Mouse (Mus musculus): ENCODE measurements around the gene Cdk2ap2.
"Not testable (repeated sequence)": the region's sequence is repeated elsewhere in the genome, so short reads cannot be mapped to it uniquely, and the experiment has no call there.

The Cdk2ap2 gene

DNA sequence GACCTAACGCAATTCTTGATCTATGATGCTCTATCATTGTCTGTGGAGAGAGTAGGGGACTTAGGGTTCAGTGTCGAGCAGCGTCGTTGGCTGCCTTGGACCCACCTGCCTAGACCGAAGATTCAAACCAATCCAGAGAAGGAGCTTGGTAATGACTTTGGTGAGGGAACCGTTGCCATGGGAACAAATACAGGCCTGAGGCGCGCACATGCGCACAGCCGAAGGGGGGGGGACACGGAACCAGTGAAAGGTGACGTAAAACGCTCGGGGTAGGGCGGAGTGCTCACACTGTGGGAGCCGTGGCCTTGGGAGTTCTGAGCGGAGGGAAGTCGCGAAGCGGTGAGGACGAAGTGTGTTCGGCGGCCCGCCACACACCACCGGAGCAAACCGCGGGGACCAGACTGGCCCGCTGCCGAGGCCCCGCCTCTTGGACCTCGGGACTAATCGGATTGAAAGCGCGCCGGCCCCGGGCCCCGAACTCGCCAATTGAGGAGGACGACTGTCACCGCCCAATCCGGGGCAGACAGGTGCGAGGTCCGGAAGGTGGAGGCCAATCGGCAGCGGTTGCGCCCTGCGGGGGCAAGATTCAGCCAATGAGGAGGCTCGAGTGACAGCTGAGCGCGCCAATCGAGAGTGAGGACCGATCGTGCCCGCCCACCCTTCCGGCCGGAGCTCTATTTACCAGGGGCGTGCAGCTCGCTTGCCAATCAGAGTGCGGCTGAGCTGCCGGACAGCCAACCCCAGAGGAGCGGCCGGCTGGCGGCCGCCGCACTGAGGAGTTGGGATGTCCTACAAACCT lies at the start of gene Cdk2ap2:
Gene Cdk2ap2 (plus strand): TSS at position 541 of the 799 bp plus-strand sequence.
- peak; percentile 99 for DNase-seq (ENCODE audit: low read depth, low spot score)

GRCm38 (mm10) chr19:4047859-4048258 lies 49.1 kb upstream of the Cdk2ap2 start:
- peak; percentile 92 for DNase-seq (ENCODE audit: low read depth, low spot score)

- not testable (repeated sequence) for DNase-seq (ENCODE audit: low read depth, low spot score)
Observed at GRCm38 (mm10) chr19:4049069-4049468, 47.9 kb upstream of the Cdk2ap2 start.

DNA sequence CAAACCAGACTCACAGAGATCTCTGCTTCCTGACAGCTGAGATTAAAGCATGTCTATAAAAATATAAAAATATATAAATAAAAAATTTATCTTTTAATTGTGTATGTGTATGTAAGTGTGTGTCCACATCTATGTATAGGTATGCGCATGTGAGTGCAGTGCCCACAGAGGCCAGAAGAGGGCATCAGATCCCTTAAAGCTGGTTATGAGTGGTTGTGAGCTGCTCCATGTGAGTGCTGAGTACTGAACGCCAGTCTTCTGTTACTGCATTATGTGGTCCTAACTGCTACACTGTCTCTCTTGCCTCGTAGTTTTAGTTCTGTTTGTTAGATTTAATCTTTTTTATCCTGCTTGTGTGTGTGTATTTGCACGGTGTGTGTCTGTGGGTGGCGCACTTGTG lies 46.0 kb upstream of the Cdk2ap2 start:
- DNase-seq (ENCODE audit: low read depth, low spot score): peak; percentile 70

GRCm38 (mm10) chr19:4051741-4052515 lies 45.1 kb upstream of the Cdk2ap2 start:
- peak; percentile 77 for DNase-seq (ENCODE audit: low read depth, low spot score)

DNA sequence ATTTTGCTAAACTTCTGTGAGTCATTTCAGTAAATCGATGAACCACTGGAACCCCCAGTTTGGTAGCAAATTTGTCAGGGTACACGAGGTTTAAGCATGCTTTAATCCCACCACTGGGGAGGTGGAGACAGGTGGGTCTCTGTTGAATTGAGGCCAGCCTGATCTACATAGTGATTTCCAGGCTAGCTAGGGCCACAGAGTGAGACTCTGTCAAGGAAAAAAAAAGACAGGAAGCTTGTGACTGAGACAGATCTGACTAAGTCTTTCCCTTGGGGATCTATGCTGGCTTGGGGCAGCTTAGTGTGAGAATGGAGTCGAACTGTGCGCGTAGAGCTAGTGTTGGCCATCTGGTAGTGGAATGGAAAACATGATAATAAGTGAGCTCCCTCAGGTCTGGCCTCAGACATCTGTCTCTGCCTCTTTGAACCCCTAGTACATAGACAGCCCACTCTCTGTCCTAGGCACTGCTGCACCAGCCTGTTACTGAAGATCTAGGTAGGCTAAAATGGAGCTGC lies 44.4 kb upstream of the Cdk2ap2 start:
- no peak for DNase-seq (ENCODE audit: low read depth, low spot score)

- no peak for DNase-seq (ENCODE audit: low read depth, low spot score)
Observed at GRCm38 (mm10) chr19:4054613-4055012, 42.4 kb upstream of the Cdk2ap2 start.

GRCm38 (mm10) chr19:4055216-4055946 lies 41.6 kb upstream of the Cdk2ap2 start:
- no peak for DNase-seq (ENCODE audit: low read depth, low spot score)

GRCm38 (mm10) chr19:4055947-4056693 lies 40.9 kb upstream of the Cdk2ap2 start:
- peak; percentile 75 for DNase-seq (ENCODE audit: low read depth, low spot score)

- no peak for DNase-seq (ENCODE audit: low read depth, low spot score)
Observed at GRCm38 (mm10) chr19:4056727-4057126, 40.3 kb upstream of the Cdk2ap2 start.

DNA sequence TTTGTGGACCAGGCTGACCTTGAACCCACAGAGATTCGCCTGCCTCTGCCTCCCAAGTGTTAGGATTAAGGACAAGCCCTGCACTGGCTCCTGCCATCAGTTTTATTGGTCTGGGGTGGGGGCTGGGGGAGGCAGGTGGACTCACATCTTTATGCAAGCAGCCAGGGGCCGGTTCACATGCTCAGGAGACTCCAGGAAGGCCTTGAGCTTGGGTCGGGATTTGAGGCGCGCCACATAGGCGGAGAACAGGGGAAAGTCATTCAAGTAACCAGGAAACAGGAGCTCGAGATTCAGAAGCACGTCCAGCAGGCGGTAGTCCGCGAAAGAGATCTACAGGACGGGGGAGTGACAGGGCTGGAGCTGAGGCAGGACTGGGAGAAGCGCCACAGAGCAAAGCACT lies 39.6 kb upstream of the Cdk2ap2 start:
- no peak for DNase-seq (ENCODE audit: low read depth, low spot score)

GRCm38 (mm10) chr19:4057962-4058361 lies 39.0 kb upstream of the Cdk2ap2 start:
- DNase-seq (ENCODE audit: low read depth, low spot score): no peak

- DNase-seq (ENCODE audit: low read depth, low spot score): no peak
Observed at GRCm38 (mm10) chr19:4058581-4058980, 38.4 kb upstream of the Cdk2ap2 start.

- DNase-seq (ENCODE audit: low read depth, low spot score): peak; percentile 88
Observed at GRCm38 (mm10) chr19:4059069-4059740, 37.8 kb upstream of the Cdk2ap2 start, which contains the start of gene Gstp3. Gene Gstp3 (minus strand): TSS chr19:4059569.

GRCm38 (mm10) chr19:4060044-4060898 lies 36.7 kb upstream of the Cdk2ap2 start:
- DNase-seq (ENCODE audit: low read depth, low spot score): not testable (repeated sequence)

DNA sequence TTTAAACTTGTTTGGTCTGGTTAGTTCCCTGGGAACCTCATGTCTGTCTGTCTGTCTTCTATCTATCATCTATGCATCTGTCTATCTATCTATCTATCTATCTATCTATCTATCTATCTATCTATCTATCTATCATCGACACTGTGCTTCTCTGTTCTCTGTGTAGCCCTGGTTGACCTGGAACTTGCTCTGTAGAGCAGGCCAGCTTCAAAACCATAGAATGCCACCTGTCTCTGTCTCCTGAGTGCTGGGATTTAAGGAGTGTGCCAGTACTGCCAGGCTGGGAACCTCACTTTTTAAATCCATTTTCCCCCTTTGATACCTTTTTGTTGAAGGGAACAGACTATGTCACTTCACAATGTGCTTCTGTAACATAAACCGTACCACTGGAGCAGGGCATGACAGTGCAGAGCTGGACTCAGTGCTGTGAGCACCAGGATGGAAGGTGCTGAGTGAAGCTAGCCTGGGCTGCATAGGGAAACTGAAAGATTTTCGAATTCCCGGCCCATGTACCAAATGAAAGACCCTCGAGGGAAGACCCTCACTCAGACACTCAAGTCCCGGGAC lies 36.0 kb upstream of the Cdk2ap2 start:
- DNase-seq (ENCODE audit: low read depth, low spot score): no peak

- DNase-seq (ENCODE audit: low read depth, low spot score): not testable (repeated sequence)
Observed at GRCm38 (mm10) chr19:4063357-4063756, 33.6 kb upstream of the Cdk2ap2 start.

GRCm38 (mm10) chr19:4064501-4064900 lies 32.5 kb upstream of the Cdk2ap2 start:
- DNase-seq (ENCODE audit: low read depth, low spot score): not testable (repeated sequence)

DNA sequence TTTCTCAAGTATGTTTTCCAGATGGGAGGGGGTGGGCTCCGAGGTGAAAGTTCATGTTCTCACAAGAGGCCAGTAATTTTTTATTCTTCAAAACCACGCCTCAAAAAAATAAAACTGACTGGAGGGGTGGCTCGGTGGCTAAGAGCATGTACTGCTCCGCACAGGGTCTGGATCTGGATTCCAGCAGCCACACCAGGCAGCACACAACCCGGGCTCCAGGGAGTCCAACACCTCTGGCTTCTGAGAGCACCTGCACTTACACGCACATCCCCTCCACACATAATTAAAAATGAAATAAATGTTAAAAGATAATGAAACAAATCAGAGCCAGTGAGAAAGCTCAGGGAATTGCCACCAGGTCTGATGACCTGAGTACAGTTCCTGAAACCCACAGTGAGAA lies 30.7 kb upstream of the Cdk2ap2 start:
- no peak for DNase-seq (ENCODE audit: low read depth, low spot score)

Measured in R1 (cell line).